Mouse (Mus musculus): ENCODE data around the gene Gm20716.

GRCm38 (mm10) chr2:168169800-168170113 lies 60.4 kb downstream of the Gm20716 start:
- TF ChIP-seq CTCF (IDR thresholded peaks at IDR 0.05; ENCODE audit: borderline replicate concordance, insufficient read depth, low read length), result no peak
- TF ChIP-seq POLR2A (IDR thresholded peaks at IDR 0.05; ENCODE audit: low read depth, low read length), result no peak

Measured in embryonic fibroblast, embryonic 13.5 days (primary cell).